ENCODE assay signal across 14 mouse cellular contexts in the genomic region with DNA sequence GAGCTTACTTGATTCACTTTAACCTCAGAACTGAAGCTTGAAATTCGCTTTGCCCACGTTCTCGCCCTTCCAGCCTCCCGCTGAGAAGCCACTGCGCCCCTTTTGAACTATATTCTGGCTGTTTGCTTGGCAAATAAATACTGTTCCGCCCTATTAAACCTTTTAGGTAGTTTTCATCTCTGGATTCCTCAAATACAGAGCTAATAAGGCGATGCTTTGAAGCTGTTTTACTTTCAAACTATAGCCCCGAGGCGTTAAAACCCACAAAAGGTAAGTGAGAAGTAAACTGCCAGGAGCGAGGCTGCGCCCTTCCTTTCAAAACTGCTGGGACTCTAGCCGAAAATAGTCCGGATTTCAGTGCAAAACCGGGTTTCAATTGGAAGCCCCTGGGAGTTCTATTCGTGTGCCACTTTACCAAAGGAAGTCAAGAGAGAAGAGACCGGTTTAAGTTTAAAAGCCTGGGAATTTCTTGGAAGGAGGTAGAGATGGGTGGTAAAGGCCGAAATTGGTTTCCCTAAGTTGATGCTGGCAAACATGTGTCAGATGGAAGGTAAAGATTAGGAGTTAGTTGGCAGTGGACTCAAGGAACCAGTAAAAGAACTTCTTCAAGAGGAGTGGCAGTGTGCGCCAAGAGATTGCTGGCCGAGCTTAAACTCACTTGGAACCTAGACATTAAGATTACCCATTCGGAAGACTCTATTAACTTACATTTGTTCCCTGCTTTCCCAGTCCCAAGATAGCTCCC. TPM values are rescaled to one million over a fixed set of nuclear protein-coding genes. Genes with fewer than 3 reads are reported as not detected.
DNase-seq lines count a peak whose midpoint lies in the region; ATAC-seq lines count a peak whose summit lies in the region.
"Had no signal": no experiment of that assay in that cellular context is flagged by ENCODE, and none has a peak within 500 bp of the region (broad histone marks: within the 10 kb centered on the region; RNA-seq: fewer than 3 reads in every experiment).

No protein-coding gene starts in this region.

- no peak overlapping the region for H3K4me2 ChIP-seq in hindbrain, embryonic 16.5 days (ENCODE audit: low read length)
- H3K4me2 ChIP-seq in hindbrain, embryonic 15.5 days: no peak overlapping the region
- H3K4me2 ChIP-seq in midbrain, embryonic 15.5 days: peak overlapping the region; percentile 54
- H3K4me2 ChIP-seq: heart, embryonic 13.5 days; liver, embryonic 15.5 days had no signal

- no peaks in the 10 kb centered on the region for H3K9me3 ChIP-seq in hindbrain, embryonic 10.5 days
- no peaks in the 10 kb centered on the region for H3K9me3 ChIP-seq in hindbrain, embryonic 16.5 days (ENCODE audit: control insufficient read depth, low read length)
- no peaks in the 10 kb centered on the region for H3K9me3 ChIP-seq in hindbrain, embryonic 15.5 days
- no peaks in the 10 kb centered on the region for H3K9me3 ChIP-seq in midbrain, embryonic 15.5 days
- H3K9me3 ChIP-seq: heart, embryonic 13.5 days; liver, embryonic 15.5 days had no signal

- H3K36me3 ChIP-seq in hindbrain, embryonic 10.5 days: no peaks in the 10 kb centered on the region
- no peaks in the 10 kb centered on the region for H3K36me3 ChIP-seq in hindbrain, embryonic 16.5 days (ENCODE audit: control insufficient read depth, insufficient read depth, low read length)
- H3K36me3 ChIP-seq in hindbrain, embryonic 15.5 days: no peaks in the 10 kb centered on the region
- no peaks in the 10 kb centered on the region for H3K36me3 ChIP-seq in midbrain, embryonic 15.5 days (replicated peaks)
- H3K36me3 ChIP-seq: heart, embryonic 13.5 days; liver, embryonic 15.5 days had no signal

- H3K4me1 ChIP-seq in hindbrain, embryonic 10.5 days (replicated peaks): peaks cover 16% of the 10 kb centered on the region
- H3K4me1 ChIP-seq in hindbrain, embryonic 16.5 days (ENCODE audit: control insufficient read depth, insufficient read depth, low read depth, low read length): peaks cover 4% of the 10 kb centered on the region; the same call in 1 of the 2 replicates
- peaks cover 9% of the 10 kb centered on the region for H3K4me1 ChIP-seq in hindbrain, embryonic 15.5 days (replicated peaks)
- peaks cover 8% of the 10 kb centered on the region for H3K4me1 ChIP-seq in midbrain, embryonic 15.5 days
- H3K4me1 ChIP-seq: liver, embryonic 15.5 days had no signal

- no peak overlapping the region for H3K9ac ChIP-seq in hindbrain, embryonic 16.5 days (ENCODE audit: low read depth, low read length)
- no peak overlapping the region for H3K9ac ChIP-seq in hindbrain, embryonic 15.5 days
- no peak overlapping the region for H3K9ac ChIP-seq in midbrain, embryonic 15.5 days
- H3K9ac ChIP-seq: heart, embryonic 13.5 days; liver, embryonic 15.5 days had no signal

- 1% methylated on average over 20 of the region's 20 CpGs for WGBS in hindbrain, embryonic 10.5 days
- WGBS in hindbrain, embryonic 16.5 days: 1% methylated on average over 20 of the region's 20 CpGs
- WGBS in hindbrain, embryonic 15.5 days: 2% methylated on average over 20 of the region's 20 CpGs
- 2% methylated on average over 20 of the region's 20 CpGs for WGBS in midbrain, embryonic 15.5 days

- DNase-seq in hindbrain, embryonic 10.5 days (ENCODE audit: low spot score): peak; percentile 40
- DNase-seq in retina, postnatal 1 day: peak; percentile 46
- DNase-seq in urinary bladder, postnatal 10 days (ENCODE audit: low spot score): no peak
- no peak for DNase-seq in adipocyte (ENCODE audit: low spot score)
- DNase-seq in urinary bladder, postnatal 4 days (ENCODE audit: low spot score in 2 of 2): no peak
- DNase-seq: adrenal gland, postnatal 14 days; gastrocnemius, postnatal 36 days; lung, postnatal 14 days; thymus, postnatal 25 days had no signal

- H3K27me3 ChIP-seq in hindbrain, embryonic 10.5 days (ENCODE audit: insufficient read depth, poor library complexity, severe bottlenecking): peaks cover 84% of the 10 kb centered on the region
- H3K27me3 ChIP-seq in hindbrain, embryonic 16.5 days (replicated peaks; ENCODE audit: control insufficient read depth, insufficient read depth, low read length): peaks cover 28% of the 10 kb centered on the region
- H3K27me3 ChIP-seq in hindbrain, embryonic 15.5 days: peaks cover 64% of the 10 kb centered on the region
- H3K27me3 ChIP-seq in midbrain, embryonic 15.5 days (replicated peaks): peaks cover 40% of the 10 kb centered on the region

- 0 out of 2 replicates have a peak overlapping the region, but pooled peaks have one; percentile 11 for H3K4me3 ChIP-seq in hindbrain, embryonic 10.5 days
- H3K4me3 ChIP-seq in hindbrain, embryonic 16.5 days (ENCODE audit: low read length): no peak overlapping the region
- 0 out of 2 replicates have a peak overlapping the region, but pooled peaks have one; percentile 4 for H3K4me3 ChIP-seq in hindbrain, embryonic 15.5 days
- peak overlapping the region; percentile 28 for H3K4me3 ChIP-seq in midbrain, embryonic 15.5 days
- H3K4me3 ChIP-seq: heart, embryonic 13.5 days; liver, embryonic 15.5 days had no signal

- H3K27ac ChIP-seq in hindbrain, embryonic 10.5 days: no peak overlapping the region
- no peak overlapping the region for H3K27ac ChIP-seq in hindbrain, embryonic 16.5 days (ENCODE audit: low read depth, low read length)
- no peak overlapping the region for H3K27ac ChIP-seq in hindbrain, embryonic 15.5 days (replicated peaks)
- peak overlapping the region; percentile 61 for H3K27ac ChIP-seq in midbrain, embryonic 15.5 days
- H3K27ac ChIP-seq: heart, embryonic 13.5 days; liver, embryonic 15.5 days had no signal

- no peak for ATAC-seq in hindbrain, embryonic 16.5 days
- no peak for ATAC-seq in hindbrain, embryonic 15.5 days (ENCODE audit: low FRiP score, low read depth)
- no peak for ATAC-seq in midbrain, embryonic 15.5 days (replicated peaks)

RNA-seq across cellular contexts. Expression of a gene that starts 9.7 kb away (rescaled TPM):
- 26.6 and 40.7 TPM in 2 replicates for polyA plus RNA-seq in hindbrain, embryonic 10.5 days (2016; fragmentation: Nextera tagmentation; extraction: Ambion mirVana)
- 33.4 and 34.8 TPM in 2 replicates for polyA plus RNA-seq in hindbrain, embryonic 16.5 days (2015; fragmentation: Nextera tagmentation; extraction: Ambion mirVana)
- 42.7 and 59.3 TPM in 2 replicates for polyA plus RNA-seq in hindbrain, embryonic 15.5 days (2015; fragmentation: Nextera tagmentation; extraction: Ambion mirVana)
- 66.1 and 70.7 TPM in 2 replicates for polyA plus RNA-seq in midbrain, embryonic 15.5 days (2015; fragmentation: Nextera tagmentation; extraction: Ambion mirVana)

Comparison
In these comparisons a context has a peak if more than half of its experiments do, and no peak if none do; other contexts are left out.
1. DNase-seq: peak in hindbrain, embryonic 10.5 days (single experiment) and retina, postnatal 1 day (single experiment); none in urinary bladder, postnatal 10 days (single experiment), adipocyte (single experiment) and urinary bladder, postnatal 4 days (0 of 2).